Mouse (Mus musculus): ENCODE results near the gene Tcap. TPM values are rescaled to one million over a fixed set of nuclear protein-coding genes. Genes with fewer than 3 reads are reported as not detected.
A peak's percentile ranks its signal among the peaks of the same experiment; 100 is the strongest.

The Tcap gene
- polyA plus RNA-seq (2014; fragmentation: Nextera tagmentation; extraction: Ambion mirVana), result 0.53 and 0.54 TPM in 2 replicates

GRCm38 (mm10) chr11:98383261-98384030 lies at the start of gene Tcap:
Gene Tcap (plus strand): TSS chr11:98383811.
- H3K9ac ChIP-seq (ENCODE audit: low read depth, low read length), result no peak within 1 kb of the TSS
- no peak within 1 kb of the TSS for H3K27ac ChIP-seq (ENCODE audit: low read depth, low read length)
- DNase-seq (ENCODE audit: low spot score) (no peak), ATAC-seq (ENCODE audit: low FRiP score) (no peak)
- peaks cover 1% of the 10 kb centered on the region; the same call in 1 of the 2 replicates for H3K36me3 ChIP-seq (ENCODE audit: control insufficient read depth, insufficient read depth, low read length)
- 64% methylated on average over 14 of the region's 14 CpGs for WGBS
- H3K4me1 ChIP-seq (replicated peaks; ENCODE audit: control insufficient read depth, insufficient read depth, low read length), result no peaks in the 10 kb centered on the region
- no peaks in the 10 kb centered on the region for H3K9me3 ChIP-seq (ENCODE audit: control insufficient read depth, low read length)
- no peak within 1 kb of the TSS for H3K4me3 ChIP-seq (ENCODE audit: low read depth, low read length)
- H3K4me2 ChIP-seq (replicated peaks; ENCODE audit: low read depth, low read length), result no peak within 1 kb of the TSS
- H3K27me3 ChIP-seq (ENCODE audit: control insufficient read depth, insufficient read depth, low read length), result peaks cover 26% of the 10 kb centered on the region

- no peak for DNase-seq (ENCODE audit: low spot score)
These were observed 49.5 kb upstream of the Tcap start for GRCm38 (mm10) chr11:98333981-98334741.

GRCm38 (mm10) chr11:98335250-98335649 lies 48.4 kb upstream of the Tcap start:
- ATAC-seq (ENCODE audit: low FRiP score) (no peak), DNase-seq (ENCODE audit: low spot score) (no peak)
- H3K9me3 ChIP-seq (ENCODE audit: control insufficient read depth, low read length), result no peaks in the 10 kb centered on the region
- H3K4me2 ChIP-seq (replicated peaks; ENCODE audit: low read depth, low read length), result no peak overlapping the region
- WGBS, result 6% methylated on average over 9 of the region's 9 CpGs
- H3K27ac ChIP-seq (ENCODE audit: low read depth, low read length), result no peak overlapping the region
- H3K4me1 ChIP-seq (replicated peaks; ENCODE audit: control insufficient read depth, insufficient read depth, low read length), result peaks cover 12% of the 10 kb centered on the region; the same call in 1 of the 2 replicates
- H3K4me3 ChIP-seq (ENCODE audit: low read depth, low read length), result no peak overlapping the region
- no peak overlapping the region for H3K9ac ChIP-seq (ENCODE audit: low read depth, low read length)
- no peaks in the 10 kb centered on the region for H3K36me3 ChIP-seq (ENCODE audit: control insufficient read depth, insufficient read depth, low read length)
- H3K27me3 ChIP-seq (ENCODE audit: control insufficient read depth, insufficient read depth, low read length), result peaks cover 100% of the 10 kb centered on the region

More at GRCm38 (mm10) chr11:98333981-98334741, 49.5 kb upstream of the Tcap start:
- WGBS, result 4% methylated on average over 25 of the region's 41 CpGs
- Histone ChIP-seq H3K9ac (ENCODE audit: low read depth, low read length) (no peak overlapping the region), H3K4me1 (replicated peaks; ENCODE audit: control insufficient read depth, insufficient read depth, low read length) (peaks cover 12% of the 10 kb centered on the region; the same call in 1 of the 2 replicates), H3K36me3 (ENCODE audit: control insufficient read depth, insufficient read depth, low read length) (no peaks in the 10 kb centered on the region), H3K4me2 (replicated peaks; ENCODE audit: low read depth, low read length) (peak overlapping the region; percentile 30), H3K27ac (ENCODE audit: low read depth, low read length) (no peak overlapping the region), H3K9me3 (ENCODE audit: control insufficient read depth, low read length) (no peaks in the 10 kb centered on the region), H3K4me3 (ENCODE audit: low read depth, low read length) (peak overlapping the region; percentile 13; the same call in 1 of the 2 replicates), H3K27me3 (ENCODE audit: control insufficient read depth, insufficient read depth, low read length) (peaks cover 100% of the 10 kb centered on the region)
- no peak for ATAC-seq (ENCODE audit: low FRiP score)

GRCm38 (mm10) chr11:98336245-98337107 lies 47.1 kb upstream of the Tcap start:
- WGBS, result 15% methylated on average over 13 of the region's 13 CpGs

GRCm38 (mm10) chr11:98338507-98338961 lies 45.1 kb upstream of the Tcap start:
- Histone ChIP-seq H3K27ac (ENCODE audit: low read depth, low read length) (no peak overlapping the region), H3K9me3 (ENCODE audit: control insufficient read depth, low read length) (no peaks in the 10 kb centered on the region), H3K27me3 (ENCODE audit: control insufficient read depth, insufficient read depth, low read length) (peaks cover 88% of the 10 kb centered on the region), H3K36me3 (ENCODE audit: control insufficient read depth, insufficient read depth, low read length) (no peaks in the 10 kb centered on the region), H3K4me3 (ENCODE audit: low read depth, low read length) (peak overlapping the region; percentile 36), H3K4me2 (replicated peaks; ENCODE audit: low read depth, low read length) (peak overlapping the region; percentile 78), H3K4me1 (replicated peaks; ENCODE audit: control insufficient read depth, insufficient read depth, low read length) (peaks cover 12% of the 10 kb centered on the region), H3K9ac (ENCODE audit: low read depth, low read length) (peak overlapping the region; percentile 44; the same call in 1 of the 2 replicates)
- DNase-seq (ENCODE audit: low spot score), result no peak
- WGBS, result under 1% methylated on average over 33 of the region's 57 CpGs
- no peak for ATAC-seq (ENCODE audit: low FRiP score)

More at GRCm38 (mm10) chr11:98336245-98337107, 47.1 kb upstream of the Tcap start:
- no peak overlapping the region for H3K4me2 ChIP-seq (replicated peaks; ENCODE audit: low read depth, low read length)
- H3K9ac ChIP-seq (ENCODE audit: low read depth, low read length), result no peak overlapping the region
- H3K9me3 ChIP-seq (ENCODE audit: control insufficient read depth, low read length), result no peaks in the 10 kb centered on the region
- ATAC-seq (ENCODE audit: low FRiP score) (no peak), DNase-seq (ENCODE audit: low spot score) (no peak)
- H3K4me3 ChIP-seq (ENCODE audit: low read depth, low read length), result no peak overlapping the region
- no peak overlapping the region for H3K27ac ChIP-seq (ENCODE audit: low read depth, low read length)
- peaks cover 98% of the 10 kb centered on the region for H3K27me3 ChIP-seq (ENCODE audit: control insufficient read depth, insufficient read depth, low read length)
- no peaks in the 10 kb centered on the region for H3K36me3 ChIP-seq (ENCODE audit: control insufficient read depth, insufficient read depth, low read length)
- H3K4me1 ChIP-seq (replicated peaks; ENCODE audit: control insufficient read depth, insufficient read depth, low read length), result peaks cover 12% of the 10 kb centered on the region; the same call in 1 of the 2 replicates

- no peaks in the 10 kb centered on the region for H3K9me3 ChIP-seq (ENCODE audit: control insufficient read depth, low read length)
- peak overlapping the region; percentile 78 for H3K4me2 ChIP-seq (replicated peaks; ENCODE audit: low read depth, low read length)
- peak overlapping the region; percentile 36 for H3K4me3 ChIP-seq (ENCODE audit: low read depth, low read length)
- H3K36me3 ChIP-seq (ENCODE audit: control insufficient read depth, insufficient read depth, low read length), result no peaks in the 10 kb centered on the region
- WGBS, result under 1% methylated on average over 18 of the region's 19 CpGs
- ATAC-seq (ENCODE audit: low FRiP score) (no peak), DNase-seq (ENCODE audit: low spot score) (peak; percentile 53)
- peaks cover 9% of the 10 kb centered on the region for H3K4me1 ChIP-seq (replicated peaks; ENCODE audit: control insufficient read depth, insufficient read depth, low read length)
- H3K9ac ChIP-seq (ENCODE audit: low read depth, low read length), result peak overlapping the region; percentile 44; the same call in 1 of the 2 replicates
- no peak overlapping the region for H3K27ac ChIP-seq (ENCODE audit: low read depth, low read length)
- H3K27me3 ChIP-seq (ENCODE audit: control insufficient read depth, insufficient read depth, low read length), result peaks cover 85% of the 10 kb centered on the region
These were observed 44.5 kb upstream of the Tcap start for GRCm38 (mm10) chr11:98339071-98339501.

- Histone ChIP-seq H3K4me2 (replicated peaks; ENCODE audit: low read depth, low read length) (peak overlapping the region; percentile 78; the same call in 1 of the 2 replicates), H3K9me3 (ENCODE audit: control insufficient read depth, low read length) (no peaks in the 10 kb centered on the region), H3K27ac (ENCODE audit: low read depth, low read length) (no peak overlapping the region), H3K4me3 (ENCODE audit: low read depth, low read length) (no peak overlapping the region), H3K27me3 (ENCODE audit: control insufficient read depth, insufficient read depth, low read length) (peaks cover 80% of the 10 kb centered on the region), H3K9ac (ENCODE audit: low read depth, low read length) (no peak overlapping the region), H3K36me3 (ENCODE audit: control insufficient read depth, insufficient read depth, low read length) (no peaks in the 10 kb centered on the region), H3K4me1 (replicated peaks; ENCODE audit: control insufficient read depth, insufficient read depth, low read length) (peaks cover 6% of the 10 kb centered on the region)
- DNase-seq (ENCODE audit: low spot score) (no peak), ATAC-seq (ENCODE audit: low FRiP score) (no peak)
- WGBS, result 9% methylated on average over 11 of the region's 11 CpGs
These were observed 43.8 kb upstream of the Tcap start for GRCm38 (mm10) chr11:98339679-98340287.
